9 mouse cellular contexts compared by ENCODE assay signal in the genomic region with DNA sequence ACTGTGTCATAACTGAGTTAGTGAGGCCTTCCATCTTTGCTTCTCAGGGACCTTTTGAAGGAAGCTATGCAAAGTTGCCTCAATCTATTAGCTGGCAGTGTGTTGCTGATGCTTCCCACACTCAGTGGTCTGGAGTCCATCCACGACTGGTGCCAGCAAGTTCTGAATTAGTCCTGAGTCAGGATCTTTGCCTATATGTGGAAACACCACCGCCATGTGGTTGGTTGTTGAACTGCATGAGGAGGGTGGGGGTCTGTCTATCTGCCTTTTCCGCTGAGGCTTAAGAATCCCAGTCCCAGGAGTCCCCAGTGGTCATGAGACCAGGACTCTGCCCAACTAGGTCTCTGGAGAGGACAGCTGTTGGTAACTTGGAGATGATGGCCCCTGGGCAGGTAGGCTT. TPM values are rescaled to one million over a fixed set of nuclear protein-coding genes. Genes with fewer than 3 reads are reported as not detected.
DNase-seq lines count a peak whose midpoint lies in the region; ATAC-seq and TF ChIP-seq lines count a peak whose summit lies in the region.
"Had no signal": no experiment of that assay in that cellular context is flagged by ENCODE, and none has a peak within 500 bp of the region (broad histone marks: within the 10 kb centered on the region; RNA-seq: fewer than 3 reads in every experiment).

No protein-coding gene starts in this region.

- no peak overlapping the region for H3K9ac ChIP-seq in forebrain, embryonic 14.5 days (ENCODE audit: low read length)
- no peak overlapping the region for H3K9ac ChIP-seq in forebrain, embryonic 12.5 days
- H3K9ac ChIP-seq in heart, adult 2 months (ENCODE audit: low read depth, low read length): peak overlapping the region; percentile 49; the same call in 1 of the 2 replicates

- no peak overlapping the region for H3K4me3 ChIP-seq in forebrain, embryonic 14.5 days (ENCODE audit: low read depth, low read length)
- H3K4me3 ChIP-seq in forebrain, embryonic 12.5 days (replicated peaks): no peak overlapping the region
- peak overlapping the region; percentile 46 for H3K4me3 ChIP-seq in heart, adult 2 months
- H3K4me3 ChIP-seq in megakaryocyte, embryonic 14.5 days (replicated peaks): peak overlapping the region; percentile 28

- no peaks in the 10 kb centered on the region for H3K36me3 ChIP-seq in forebrain, embryonic 14.5 days (ENCODE audit: control insufficient read depth, insufficient read depth, low read length)
- no peaks in the 10 kb centered on the region for H3K36me3 ChIP-seq in forebrain, embryonic 12.5 days (replicated peaks)
- no peaks in the 10 kb centered on the region for H3K36me3 ChIP-seq in heart, adult 2 months (ENCODE audit: control insufficient read depth, insufficient read depth, low read length)
- no peaks in the 10 kb centered on the region for H3K36me3 ChIP-seq in megakaryocyte, embryonic 14.5 days (replicated peaks; ENCODE audit: low read length)

- peak; percentile 85 for TF ChIP-seq CTCF in heart, adult 2 months (IDR thresholded peaks at IDR 0.05)

- peak; percentile 36; the same call in 1 of the 2 replicates for TF ChIP-seq POLR2A in heart, adult 2 months (IDR thresholded peaks at IDR 0.05; ENCODE audit: insufficient read depth, low read depth, low read length)

- no peaks in the 10 kb centered on the region for H3K79me2 ChIP-seq in heart, adult 2 months (replicated peaks; ENCODE audit: control insufficient read depth, insufficient read depth, low read length)

- peak; percentile 78 for DNase-seq in forebrain, embryonic 14.5 days (ENCODE audit: low spot score)
- DNase-seq in 3T3-L1 (ENCODE audit: low read depth, low spot score): peak; percentile 76
- peak; percentile 49 for DNase-seq in T-cell, adult 2 months (ENCODE audit: low spot score)
- DNase-seq in heart, adult 2 months: peak; percentile 63 to 79
- peak; percentile 78 to 80 for DNase-seq in layer of hippocampus, postnatal 10 days (ENCODE audit: low spot score in 2 of 2)

- peaks cover 12% of the 10 kb centered on the region for H3K4me1 ChIP-seq in forebrain, embryonic 14.5 days (ENCODE audit: control insufficient read depth, insufficient read depth, low read length)
- peaks cover 22% of the 10 kb centered on the region for H3K4me1 ChIP-seq in forebrain, embryonic 12.5 days
- peaks cover 24% of the 10 kb centered on the region for H3K4me1 ChIP-seq in heart, adult 2 months (ENCODE audit: control insufficient read depth, insufficient read depth, low read length)
- peaks cover 79% of the 10 kb centered on the region for H3K4me1 ChIP-seq in megakaryocyte, embryonic 14.5 days

- TF ChIP-seq EP300 in heart, adult 2 months (IDR thresholded peaks at IDR 0.05; ENCODE audit: insufficient read depth, low read depth, low read length): peak; percentile 40; the same call in 1 of the 2 replicates

- no peaks in the 10 kb centered on the region for H3K9me3 ChIP-seq in forebrain, embryonic 14.5 days (replicated peaks; ENCODE audit: control insufficient read depth, low read length)
- H3K9me3 ChIP-seq in forebrain, embryonic 12.5 days: no peaks in the 10 kb centered on the region
- no peaks in the 10 kb centered on the region for H3K9me3 ChIP-seq in megakaryocyte, embryonic 14.5 days

- 6% methylated on average over 3 of the region's 3 CpGs for WGBS in forebrain, embryonic 14.5 days
- WGBS in forebrain, embryonic 12.5 days: 7% methylated on average over 3 of the region's 3 CpGs
- WGBS in heart, adult 2 months: 17% methylated on average over 3 of the region's 3 CpGs

- no peak overlapping the region for H3K27ac ChIP-seq in forebrain, embryonic 14.5 days (ENCODE audit: low read depth, low read length)
- H3K27ac ChIP-seq in forebrain, embryonic 12.5 days: no peak overlapping the region
- H3K27ac ChIP-seq in heart, adult 2 months: peak overlapping the region; percentile 92

- intact Hi-C loops in heart, adult 2 months (cut with DNase I): loop anchor here (1.0 kb wide), 1 partner anchor 17 kb away; no protein-coding TSS in a partner anchor

- H3K27me3 ChIP-seq in forebrain, embryonic 14.5 days (replicated peaks; ENCODE audit: control insufficient read depth, insufficient read depth, low read length): no peaks in the 10 kb centered on the region
- H3K27me3 ChIP-seq in forebrain, embryonic 12.5 days: peaks cover 3% of the 10 kb centered on the region; the same call in 1 of the 2 replicates
- no peaks in the 10 kb centered on the region for H3K27me3 ChIP-seq in heart, adult 2 months (ENCODE audit: control insufficient read depth, insufficient read depth, low read length)
- H3K27me3 ChIP-seq in megakaryocyte, embryonic 14.5 days (replicated peaks): no peaks in the 10 kb centered on the region

- H3K4me2 ChIP-seq in forebrain, embryonic 14.5 days (ENCODE audit: low read length): no peak overlapping the region
- H3K4me2 ChIP-seq in forebrain, embryonic 12.5 days: no peak overlapping the region

- ATAC-seq in forebrain, embryonic 14.5 days: no peak
- ATAC-seq in forebrain, embryonic 12.5 days (ENCODE audit: low FRiP score): no peak
- ATAC-seq in monocyte, adult 5-6 weeks (replicated peaks; ENCODE audit: insufficient number of reproducible peaks, low FRiP score, low TSS enrichment, poor library complexity, severe bottlenecking): no peak

RNA-seq across cellular contexts. Expression of a gene that starts 9.8 kb away (rescaled TPM):
- polyA plus RNA-seq in forebrain, embryonic 14.5 days (2014; fragmentation: Nextera tagmentation; extraction: Ambion mirVana): 52.5 and 52.8 TPM in 2 replicates
- polyA plus RNA-seq in forebrain, embryonic 12.5 days (2016; fragmentation: Nextera tagmentation; extraction: Ambion mirVana): 47.9 and 54.9 TPM in 2 replicates
- 100 to 1,000 TPM; 102 to 111 TPM for total RNA-seq in heart, adult 2 months (2021)
- 499 and 610 TPM in 2 replicates for polyA plus RNA-seq in heart, adult 2 months (2012; rRNA removed)
- 100 to 1,000 TPM in 1 of 2 experiments, 10 to 100 TPM in 1; 82.2 to 102 TPM for total RNA-seq in layer of hippocampus, postnatal 10 days (2021)
- polyA plus RNA-seq in megakaryocyte, embryonic 14.5 days (2012; ENCODE audit: insufficient read depth, low replicate concordance): 19.7 and 90.5 TPM in 2 replicates
- not detected in 3 replicates for total RNA-seq in monocyte, adult 5-6 weeks (2017)

RNA-seq across cellular contexts. Expression of a gene that starts 16.4 kb away (rescaled TPM):
- not detected in 2 replicates for polyA plus RNA-seq in forebrain, embryonic 14.5 days (2014; fragmentation: Nextera tagmentation; extraction: Ambion mirVana)
- polyA plus RNA-seq in forebrain, embryonic 12.5 days (2016; fragmentation: Nextera tagmentation; extraction: Ambion mirVana): not detected in 2 replicates
- not detected for total RNA-seq in heart, adult 2 months (2021)
- polyA plus RNA-seq in heart, adult 2 months (2012; rRNA removed): not detected in 2 replicates
- not detected for total RNA-seq in layer of hippocampus, postnatal 10 days (2021)
- not detected in 2 replicates for polyA plus RNA-seq in megakaryocyte, embryonic 14.5 days (2012; ENCODE audit: insufficient read depth, low replicate concordance)
- not detected in 3 replicates for total RNA-seq in monocyte, adult 5-6 weeks (2017)
- total RNA-seq: adrenal gland, adult 18-20 months had no signal

RNA-seq across cellular contexts. Expression of a gene that starts 34.2 kb away (rescaled TPM):
- polyA plus RNA-seq in forebrain, embryonic 14.5 days (2014; fragmentation: Nextera tagmentation; extraction: Ambion mirVana): 4.0 TPM in 2 replicates
- 5.4 and 6.7 TPM in 2 replicates for polyA plus RNA-seq in forebrain, embryonic 12.5 days (2016; fragmentation: Nextera tagmentation; extraction: Ambion mirVana)
- total RNA-seq in heart, adult 2 months (2021): 10 to 100 TPM; 52.8 to 59.2 TPM
- polyA plus RNA-seq in heart, adult 2 months (2012; rRNA removed): 117 and 142 TPM in 2 replicates
- 1 to 10 TPM; 2.1 to 2.5 TPM for total RNA-seq in layer of hippocampus, postnatal 10 days (2021)
- polyA plus RNA-seq in megakaryocyte, embryonic 14.5 days (2012; ENCODE audit: insufficient read depth, low replicate concordance): 34.1 and 41.8 TPM in 2 replicates
- total RNA-seq in monocyte, adult 5-6 weeks (2017): 24.2 to 27.3 TPM (median 25.1 TPM) in 3 replicates

RNA-seq across cellular contexts. Expression of a gene that starts 53.6 kb away (rescaled TPM):
- 30.3 and 32.3 TPM in 2 replicates for polyA plus RNA-seq in forebrain, embryonic 14.5 days (2014; fragmentation: Nextera tagmentation; extraction: Ambion mirVana)
- polyA plus RNA-seq in forebrain, embryonic 12.5 days (2016; fragmentation: Nextera tagmentation; extraction: Ambion mirVana): 49.5 and 61.8 TPM in 2 replicates
- total RNA-seq in heart, adult 2 months (2021): 10 to 100 TPM; 31.6 to 32.4 TPM
- polyA plus RNA-seq in heart, adult 2 months (2012; rRNA removed): 22.0 and 23.2 TPM in 2 replicates
- total RNA-seq in layer of hippocampus, postnatal 10 days (2021): 10 to 100 TPM; 43.9 to 46.7 TPM
- polyA plus RNA-seq in megakaryocyte, embryonic 14.5 days (2012; ENCODE audit: insufficient read depth, low replicate concordance): 1.2 and 4.2 TPM in 2 replicates
- 11.6 to 22.2 TPM (median 13.8 TPM) in 3 replicates for total RNA-seq in monocyte, adult 5-6 weeks (2017)

RNA-seq across cellular contexts. Expression of a gene that starts 58.2 kb away (rescaled TPM):
- 97.4 and 101 TPM in 2 replicates for polyA plus RNA-seq in forebrain, embryonic 14.5 days (2014; fragmentation: Nextera tagmentation; extraction: Ambion mirVana)
- 67.1 and 67.2 TPM in 2 replicates for polyA plus RNA-seq in forebrain, embryonic 12.5 days (2016; fragmentation: Nextera tagmentation; extraction: Ambion mirVana)
- total RNA-seq in heart, adult 2 months (2021): 10 to 100 TPM; 20.0 to 21.1 TPM
- 45.7 and 47.6 TPM in 2 replicates for polyA plus RNA-seq in heart, adult 2 months (2012; rRNA removed)
- 10 to 100 TPM; 75.0 to 82.7 TPM for total RNA-seq in layer of hippocampus, postnatal 10 days (2021)
- 1.2 TPM in 1 of 2 replicates, not detected in the other for polyA plus RNA-seq in megakaryocyte, embryonic 14.5 days (2012; ENCODE audit: insufficient read depth, low replicate concordance)
- 2.1 to 4.9 TPM in 2 of 3 replicates, not detected in the other for total RNA-seq in monocyte, adult 5-6 weeks (2017)

Comparison
In these comparisons a context has a peak if more than half of its experiments do, and no peak if none do; other contexts are left out.
1. H3K4me3 ChIP-seq: peak in heart, adult 2 months (single experiment) and megakaryocyte, embryonic 14.5 days (single experiment); none in forebrain, embryonic 14.5 days (single experiment) and forebrain, embryonic 12.5 days (single experiment).
2. Peak in every context shown above with its lines, with median percentiles within 50 percentile points of each other: DNase-seq.